ENCODE assay signal across 40 mouse cellular contexts in genomic region chr19:5445747-5446146, GRCm38 (mm10). TPM values are rescaled to one million over a fixed set of nuclear protein-coding genes. Genes with fewer than 3 reads are reported as not detected.
"Had no signal": no experiment of that assay in that cellular context is flagged by ENCODE, and none has a peak within 500 bp of the region (broad histone marks: within the 10 kb centered on the region; RNA-seq: fewer than 3 reads in every experiment).

No protein-coding gene starts in this region.

- H3K4me3 ChIP-seq: heart, embryonic 10.5 days; heart, embryonic 12.5 days; heart, embryonic 13.5 days; heart, embryonic 15.5 days; hindbrain, embryonic 10.5 days; hindbrain, embryonic 12.5 days; hindbrain, embryonic 13.5 days; hindbrain, embryonic 15.5 days; intestine, embryonic 15.5 days; kidney, embryonic 15.5 days; layer of hippocampus, adult 2 months; left cerebral cortex, adult 2 months had no signal

- DNase-seq: heart, postnatal 10 days; heart, postnatal 14 days; heart, postnatal 36 days; heart, postnatal 4 days; kidney, adult 11 months; kidney, adult 18-20 months; kidney, adult 2 months; kidney, adult 8-10 months; kidney, adult 9 months; kidney, postnatal 10 days; kidney, postnatal 14 days; kidney, postnatal 25 days; kidney, postnatal 36 days; kidney, postnatal 4 days; layer of hippocampus, adult 9-11 months; layer of hippocampus, postnatal 36 days had no signal

- H3K4me2 ChIP-seq: heart, embryonic 11.5 days; heart, embryonic 12.5 days; heart, embryonic 13.5 days; heart, embryonic 15.5 days; hindbrain, embryonic 12.5 days; hindbrain, embryonic 13.5 days; hindbrain, embryonic 14.5 days; hindbrain, embryonic 15.5 days; intestine, embryonic 15.5 days had no signal

- H3K27ac ChIP-seq: heart, embryonic 10.5 days; heart, embryonic 13.5 days; heart, embryonic 15.5 days; hindbrain, embryonic 10.5 days; hindbrain, embryonic 12.5 days; hindbrain, embryonic 13.5 days; hindbrain, embryonic 14.5 days; hindbrain, embryonic 15.5 days; hindbrain, postnatal 0 days; intestine, embryonic 15.5 days; kidney, embryonic 15.5 days; kidney, postnatal 0 days; layer of hippocampus, adult 2 months; left cerebral cortex, adult 2 months had no signal

- H3K36me3 ChIP-seq: heart, embryonic 10.5 days; heart, embryonic 12.5 days; heart, embryonic 13.5 days; heart, embryonic 15.5 days; hindbrain, embryonic 10.5 days; hindbrain, embryonic 12.5 days; hindbrain, embryonic 13.5 days; hindbrain, embryonic 15.5 days; intestine, embryonic 15.5 days; kidney, embryonic 15.5 days had no signal

RNA-seq across cellular contexts. Expression of gene Fosl1, which starts 1.6 kb away (rescaled TPM):
- polyA plus RNA-seq: heart, embryonic 11.5 days; heart, embryonic 12.5 days; heart, embryonic 13.5 days; heart, embryonic 14.5 days; heart, embryonic 15.5 days; hindbrain, embryonic 10.5 days; hindbrain, embryonic 11.5 days; hindbrain, embryonic 12.5 days; hindbrain, embryonic 13.5 days; hindbrain, embryonic 14.5 days; hindbrain, embryonic 15.5 days; hindbrain, embryonic 16.5 days; hindbrain, postnatal 0 days; inflammation-experienced regulatory T-cells, adult 6 months; intestine, embryonic 14.5 days; intestine, embryonic 15.5 days; intestine, embryonic 16.5 days; intestine, postnatal 0 days; kidney, embryonic 14.5 days; kidney, postnatal 0 days had no signal
